Mouse (Mus musculus): ENCODE measurements around the gene Lmx1b. TPM values are rescaled to one million over a fixed set of nuclear protein-coding genes. Genes with fewer than 3 reads are reported as not detected.

Gene Lmx1b
- polyA plus RNA-seq, 1 experiment from 2014 or later = 0.85 TPM

GRCm38 (mm10) chr2:33515431-33515830 lies 124.9 kb downstream of the Lmx1b start:
- H3K4me1 ChIP-seq = no peaks in the 10 kb centered on the region
- H3K4me3 ChIP-seq = no peak overlapping the region
- DNase-seq (ENCODE audit: low spot score) = no peak
- no peaks in the 10 kb centered on the region for H3K36me3 ChIP-seq (replicated peaks)
- H3K9me3 ChIP-seq = no peaks in the 10 kb centered on the region
- WGBS = 84% methylated on average over 8 of the region's 8 CpGs
- H3K27ac ChIP-seq (replicated peaks) = no peak overlapping the region
- H3K27me3 ChIP-seq (replicated peaks; ENCODE audit: low read depth, poor library complexity, severe bottlenecking) = peaks cover 4% of the 10 kb centered on the region; the same call in 1 of the 2 replicates

Other genes starting within 250 kb of the Lmx1b start
- 7.4 and 7.5 TPM in 2 replicates for gene Zbtb34, start 209.2 kb downstream of the Lmx1b start, polyA plus RNA-seq (2016; fragmentation: Nextera tagmentation; extraction: Ambion mirVana)
- 20.8 and 23.9 TPM in 2 replicates for gene Zbtb43, start 172.0 kb downstream of the Lmx1b start, polyA plus RNA-seq (2016; fragmentation: Nextera tagmentation; extraction: Ambion mirVana)
- 14.4 and 16.1 TPM in 2 replicates for gene Mvb12b, start 247.4 kb upstream of the Lmx1b start, polyA plus RNA-seq (2016; fragmentation: Nextera tagmentation; extraction: Ambion mirVana)

Measured in embryonic facial prominence, embryonic 10.5 days (tissue).